ENCODE assay signal across 10 mouse cellular contexts in the genomic region with DNA sequence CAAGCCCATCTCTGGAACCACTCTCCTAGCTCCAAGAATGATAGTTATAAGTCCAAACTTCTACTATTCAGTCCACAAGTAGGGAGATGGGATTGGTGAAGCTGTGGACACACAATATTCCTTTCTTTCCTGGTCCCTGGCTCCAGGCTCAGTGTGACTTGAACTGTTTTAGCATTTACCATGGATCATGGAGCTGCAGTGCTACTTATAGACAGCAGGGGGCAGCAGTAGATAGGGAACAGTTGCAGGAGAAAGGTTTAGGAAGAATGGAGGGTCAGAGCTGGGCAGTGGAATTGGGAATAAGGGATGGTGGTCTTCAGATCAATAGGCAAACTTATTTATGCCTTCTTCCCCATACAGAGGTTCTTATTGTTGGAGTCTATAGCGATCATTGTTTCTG. TPM values are rescaled to one million over a fixed set of nuclear protein-coding genes. Genes with fewer than 3 reads are reported as not detected.
DNase-seq lines count a peak whose midpoint lies in the region; ATAC-seq and TF ChIP-seq lines count a peak whose summit lies in the region.
"Had no signal": no experiment of that assay in that cellular context is flagged by ENCODE, and none has a peak within 500 bp of the region (broad histone marks: within the 10 kb centered on the region; RNA-seq: fewer than 3 reads in every experiment).

No protein-coding gene starts in this region.

- peak; percentile 87 for DNase-seq in forebrain, postnatal 0 days
- DNase-seq in B cell, adult 2 months: peak; percentile 66 to 74
- DNase-seq in adrenal gland, postnatal 36 days: peak; percentile 68 to 74
- peak; percentile 63 for DNase-seq in forelimb bud, embryonic 11.5 days (ENCODE audit: low read depth, low spot score)
- DNase-seq in layer of hippocampus, adult 11-12 months (ENCODE audit: low spot score): peak; percentile 78
- peak; percentile 77 for DNase-seq in lung, postnatal 14 days
- peak; percentile 62 for DNase-seq in stomach, postnatal 0 days (ENCODE audit: low spot score)

- TF ChIP-seq EP300 in stomach, postnatal 0 days (optimal IDR thresholded peaks at IDR 0.05): no peak

- H3K36me3 ChIP-seq in forebrain, postnatal 0 days (ENCODE audit: insufficient read depth): no peaks in the 10 kb centered on the region
- H3K36me3 ChIP-seq in forebrain, embryonic 12.5 days (replicated peaks): no peaks in the 10 kb centered on the region
- H3K36me3 ChIP-seq in stomach, postnatal 0 days (ENCODE audit: control insufficient read depth, insufficient read depth, low read length): no peaks in the 10 kb centered on the region
- H3K36me3 ChIP-seq: heart, embryonic 15.5 days had no signal

- peaks cover 17% of the 10 kb centered on the region; the same call in 1 of the 2 replicates for H3K4me1 ChIP-seq in forebrain, postnatal 0 days (ENCODE audit: insufficient read depth)
- H3K4me1 ChIP-seq in forebrain, embryonic 12.5 days: peaks cover 42% of the 10 kb centered on the region
- no peaks in the 10 kb centered on the region for H3K4me1 ChIP-seq in stomach, postnatal 0 days (replicated peaks; ENCODE audit: control insufficient read depth, insufficient read depth)

- no peaks in the 10 kb centered on the region for H3K9me3 ChIP-seq in forebrain, postnatal 0 days (ENCODE audit: low read length)
- no peaks in the 10 kb centered on the region for H3K9me3 ChIP-seq in forebrain, embryonic 12.5 days
- no peaks in the 10 kb centered on the region for H3K9me3 ChIP-seq in stomach, postnatal 0 days (ENCODE audit: control insufficient read depth, low read length)
- H3K9me3 ChIP-seq: heart, embryonic 15.5 days had no signal

- no peak overlapping the region for H3K4me3 ChIP-seq in forebrain, postnatal 0 days (ENCODE audit: low read depth, low read length)
- no peak overlapping the region for H3K4me3 ChIP-seq in forebrain, embryonic 12.5 days (replicated peaks)
- no peak overlapping the region for H3K4me3 ChIP-seq in stomach, postnatal 0 days (ENCODE audit: low read depth, low read length)
- H3K4me3 ChIP-seq: heart, embryonic 15.5 days had no signal

- no peak overlapping the region for H3K4me2 ChIP-seq in forebrain, postnatal 0 days (ENCODE audit: low read depth)
- no peak overlapping the region for H3K4me2 ChIP-seq in forebrain, embryonic 12.5 days
- no peak overlapping the region for H3K4me2 ChIP-seq in stomach, postnatal 0 days (replicated peaks; ENCODE audit: low read depth)
- H3K4me2 ChIP-seq: heart, embryonic 15.5 days had no signal

- no peak for ATAC-seq in forebrain, postnatal 0 days
- no peak for ATAC-seq in forebrain, embryonic 12.5 days (ENCODE audit: low FRiP score)
- no peak for ATAC-seq in stomach, postnatal 0 days (ENCODE audit: low FRiP score, low TSS enrichment)

- H3K27me3 ChIP-seq in forebrain, postnatal 0 days (ENCODE audit: insufficient read depth, low read length): no peaks in the 10 kb centered on the region
- H3K27me3 ChIP-seq in forebrain, embryonic 12.5 days: peaks cover 5% of the 10 kb centered on the region; the same call in 1 of the 2 replicates
- no peaks in the 10 kb centered on the region for H3K27me3 ChIP-seq in stomach, postnatal 0 days (ENCODE audit: control insufficient read depth, insufficient read depth, low read length)

- no peak overlapping the region for H3K9ac ChIP-seq in forebrain, postnatal 0 days
- no peak overlapping the region; the same call in 1 of the 2 replicates for H3K9ac ChIP-seq in forebrain, embryonic 12.5 days
- no peak overlapping the region for H3K9ac ChIP-seq in stomach, postnatal 0 days (ENCODE audit: low read length)
- H3K9ac ChIP-seq: heart, embryonic 15.5 days had no signal

- 24% methylated on average over 1 of the region's 1 CpGs for WGBS in forebrain, postnatal 0 days
- WGBS in forebrain, embryonic 12.5 days: 5% methylated on average over 1 of the region's 1 CpGs
- 4% methylated on average over 1 of the region's 1 CpGs for WGBS in stomach, postnatal 0 days

- TF ChIP-seq CTCF in forebrain, postnatal 0 days (IDR thresholded peaks at IDR 0.05; ENCODE audit: low read depth): peak; percentile 98
- TF ChIP-seq CTCF in stomach, postnatal 0 days (IDR thresholded peaks at IDR 0.05; ENCODE audit: low read depth): peak; percentile 100

- no peak overlapping the region for H3K27ac ChIP-seq in forebrain, postnatal 0 days (ENCODE audit: low read depth, low read length)
- H3K27ac ChIP-seq in forebrain, embryonic 12.5 days: no peak overlapping the region
- no peak overlapping the region for H3K27ac ChIP-seq in stomach, postnatal 0 days (replicated peaks)
- H3K27ac ChIP-seq: heart, embryonic 15.5 days had no signal

RNA-seq across cellular contexts. Expression of gene Acss2, which starts 1.8 kb away (rescaled TPM):
- total RNA-seq in forebrain, postnatal 0 days (2014; rRNA removed): 25.5 and 27.7 TPM in 2 replicates
- polyA plus RNA-seq in forebrain, postnatal 0 days (2015; fragmentation: Nextera tagmentation; extraction: Ambion mirVana): 13.3 and 16.3 TPM in 2 replicates
- 22.5 and 22.9 TPM in 2 replicates for polyA plus RNA-seq in forebrain, embryonic 12.5 days (2016; fragmentation: Nextera tagmentation; extraction: Ambion mirVana)
- 100 to 1,000 TPM in 1 of 2 experiments, 10 to 100 TPM in 1; 80.9 to 128 TPM for total RNA-seq in adrenal gland, postnatal 36 days (2021)
- polyA plus RNA-seq in stomach, postnatal 0 days (2015; fragmentation: Nextera tagmentation; extraction: Ambion mirVana): 10.3 and 13.6 TPM in 2 replicates

RNA-seq across cellular contexts. Expression of gene Ggt7, which starts 2.1 kb away (rescaled TPM):
- total RNA-seq in forebrain, postnatal 0 days (2014; rRNA removed): 131 and 137 TPM in 2 replicates
- polyA plus RNA-seq in forebrain, postnatal 0 days (2015; fragmentation: Nextera tagmentation; extraction: Ambion mirVana): 78.5 and 85.3 TPM in 2 replicates
- polyA plus RNA-seq in forebrain, embryonic 12.5 days (2016; fragmentation: Nextera tagmentation; extraction: Ambion mirVana): 27.5 and 32.1 TPM in 2 replicates
- 1 to 10 TPM; 2.3 to 5.1 TPM for total RNA-seq in adrenal gland, postnatal 36 days (2021)
- polyA plus RNA-seq in stomach, postnatal 0 days (2015; fragmentation: Nextera tagmentation; extraction: Ambion mirVana): 2.6 and 2.9 TPM in 2 replicates
- total RNA-seq: neutrophil, adult 5-6 weeks had no signal

RNA-seq across cellular contexts. Expression of gene Ncoa6, which starts 42.2 kb away (rescaled TPM):
- total RNA-seq in forebrain, postnatal 0 days (2014; rRNA removed): 32.4 and 45.8 TPM in 2 replicates
- polyA plus RNA-seq in forebrain, postnatal 0 days (2015; fragmentation: Nextera tagmentation; extraction: Ambion mirVana): 23.5 and 26.8 TPM in 2 replicates
- polyA plus RNA-seq in forebrain, embryonic 12.5 days (2016; fragmentation: Nextera tagmentation; extraction: Ambion mirVana): 37.8 and 38.3 TPM in 2 replicates
- total RNA-seq in adrenal gland, postnatal 36 days (2021): 10 to 100 TPM; 40.1 to 41.2 TPM
- 10.6 and 11.3 TPM in 2 replicates for polyA plus RNA-seq in stomach, postnatal 0 days (2015; fragmentation: Nextera tagmentation; extraction: Ambion mirVana)
